Mouse (Mus musculus): ENCODE results near the gene Cmss1. TPM values are rescaled to one million over a fixed set of nuclear protein-coding genes. Genes with fewer than 3 reads are reported as not detected.

Cmss1 gene
- polyA plus RNA-seq, 1 experiment from 2014 or later = 33.5 TPM

- no peaks in the 10 kb centered on the region for H3K27me3 ChIP-seq (replicated peaks; ENCODE audit: control insufficient read depth, insufficient read depth, low read length)
- 88% methylated on average over 5 of the region's 5 CpGs for WGBS
- DNase-seq (ENCODE audit: low spot score) = no peak
- no peak overlapping the region for H3K9ac ChIP-seq (ENCODE audit: low read depth, low read length)
- H3K4me3 ChIP-seq (ENCODE audit: low read depth, low read length) = no peak overlapping the region
- 0 out of 2 replicates have a peak overlapping the region, but pooled peaks have one; percentile 4 for H3K27ac ChIP-seq (replicated peaks; ENCODE audit: low read depth, low read length)
- no peaks in the 10 kb centered on the region for H3K36me3 ChIP-seq (ENCODE audit: control insufficient read depth, insufficient read depth, low read length)
- no peak overlapping the region for H3K4me2 ChIP-seq (ENCODE audit: low read depth, low read length)
- ATAC-seq (ENCODE audit: low read depth) = no peak
- no peaks in the 10 kb centered on the region for H3K9me3 ChIP-seq (ENCODE audit: control insufficient read depth, low read length)
- peaks cover 7% of the 10 kb centered on the region; the same call in 1 of the 2 replicates for H3K4me1 ChIP-seq (ENCODE audit: control insufficient read depth, insufficient read depth, low read length)
These were observed 120.4 kb downstream of the Cmss1 start for GRCm38 (mm10) chr16:57486266-57486665.

- no peak overlapping the region for H3K4me3 ChIP-seq (ENCODE audit: low read depth, low read length)
- WGBS = 78% methylated on average over 9 of the region's 9 CpGs
- no peak for DNase-seq (ENCODE audit: low spot score)
These were observed 121.4 kb downstream of the Cmss1 start for GRCm38 (mm10) chr16:57485265-57485664.

GRCm38 (mm10) chr16:57484043-57484795, 122.4 kb downstream of the Cmss1 start:
- ATAC-seq (ENCODE audit: low read depth) (no peak), DNase-seq (ENCODE audit: low spot score) (no peak)

More at GRCm38 (mm10) chr16:57485265-57485664, 121.4 kb downstream of the Cmss1 start:
- H3K27ac ChIP-seq (replicated peaks; ENCODE audit: low read depth, low read length) = no peak overlapping the region
- peaks cover 7% of the 10 kb centered on the region; the same call in 1 of the 2 replicates for H3K4me1 ChIP-seq (ENCODE audit: control insufficient read depth, insufficient read depth, low read length)
- H3K36me3 ChIP-seq (ENCODE audit: control insufficient read depth, insufficient read depth, low read length) = no peaks in the 10 kb centered on the region
- H3K9ac ChIP-seq (ENCODE audit: low read depth, low read length) = no peak overlapping the region
- no peak for ATAC-seq (ENCODE audit: low read depth)
- no peaks in the 10 kb centered on the region for H3K27me3 ChIP-seq (replicated peaks; ENCODE audit: control insufficient read depth, insufficient read depth, low read length)
- no peaks in the 10 kb centered on the region for H3K9me3 ChIP-seq (ENCODE audit: control insufficient read depth, low read length)
- H3K4me2 ChIP-seq (ENCODE audit: low read depth, low read length) = no peak overlapping the region

GRCm38 (mm10) chr16:57483503-57483902, 123.2 kb downstream of the Cmss1 start:
- Histone ChIP-seq H3K27ac (replicated peaks; ENCODE audit: low read depth, low read length) (no peak overlapping the region), H3K27me3 (replicated peaks; ENCODE audit: control insufficient read depth, insufficient read depth, low read length) (no peaks in the 10 kb centered on the region), H3K4me1 (ENCODE audit: control insufficient read depth, insufficient read depth, low read length) (peaks cover 7% of the 10 kb centered on the region; the same call in 1 of the 2 replicates), H3K4me3 (ENCODE audit: low read depth, low read length) (no peak overlapping the region), H3K4me2 (ENCODE audit: low read depth, low read length) (no peak overlapping the region), H3K9me3 (ENCODE audit: control insufficient read depth, low read length) (no peaks in the 10 kb centered on the region), H3K9ac (ENCODE audit: low read depth, low read length) (no peak overlapping the region), H3K36me3 (ENCODE audit: control insufficient read depth, insufficient read depth, low read length) (no peaks in the 10 kb centered on the region)
- no peak for ATAC-seq (ENCODE audit: low read depth)
- no peak for DNase-seq (ENCODE audit: low spot score)
- 76% methylated on average over 2 of the region's 2 CpGs for WGBS

More at GRCm38 (mm10) chr16:57484043-57484795, 122.4 kb downstream of the Cmss1 start:
- Histone ChIP-seq H3K9me3 (ENCODE audit: control insufficient read depth, low read length) (no peaks in the 10 kb centered on the region), H3K4me1 (ENCODE audit: control insufficient read depth, insufficient read depth, low read length) (peaks cover 7% of the 10 kb centered on the region; the same call in 1 of the 2 replicates), H3K9ac (ENCODE audit: low read depth, low read length) (no peak overlapping the region), H3K4me2 (ENCODE audit: low read depth, low read length) (no peak overlapping the region), H3K36me3 (ENCODE audit: control insufficient read depth, insufficient read depth, low read length) (no peaks in the 10 kb centered on the region), H3K27me3 (replicated peaks; ENCODE audit: control insufficient read depth, insufficient read depth, low read length) (no peaks in the 10 kb centered on the region), H3K27ac (replicated peaks; ENCODE audit: low read depth, low read length) (no peak overlapping the region), H3K4me3 (ENCODE audit: low read depth, low read length) (no peak overlapping the region)
- WGBS = 65% methylated on average over 12 of the region's 12 CpGs

GRCm38 (mm10) chr16:57482911-57483310, 123.8 kb downstream of the Cmss1 start:
- no peak overlapping the region for H3K27ac ChIP-seq (replicated peaks; ENCODE audit: low read depth, low read length)
- H3K27me3 ChIP-seq (replicated peaks; ENCODE audit: control insufficient read depth, insufficient read depth, low read length) = no peaks in the 10 kb centered on the region
- no peaks in the 10 kb centered on the region for H3K9me3 ChIP-seq (ENCODE audit: control insufficient read depth, low read length)
- peaks cover 6% of the 10 kb centered on the region; the same call in 1 of the 2 replicates for H3K4me1 ChIP-seq (ENCODE audit: control insufficient read depth, insufficient read depth, low read length)
- 68% methylated on average over 4 of the region's 4 CpGs for WGBS
- no peak overlapping the region for H3K4me2 ChIP-seq (ENCODE audit: low read depth, low read length)
- no peak for DNase-seq (ENCODE audit: low spot score)
- H3K36me3 ChIP-seq (ENCODE audit: control insufficient read depth, insufficient read depth, low read length) = no peaks in the 10 kb centered on the region
- no peak overlapping the region for H3K4me3 ChIP-seq (ENCODE audit: low read depth, low read length)
- ATAC-seq (ENCODE audit: low read depth) = no peak
- no peak overlapping the region for H3K9ac ChIP-seq (ENCODE audit: low read depth, low read length)

- Histone ChIP-seq H3K4me3 (ENCODE audit: low read depth, low read length) (no peak overlapping the region), H3K4me1 (ENCODE audit: control insufficient read depth, insufficient read depth, low read length) (peaks cover 5% of the 10 kb centered on the region; the same call in 1 of the 2 replicates), H3K36me3 (ENCODE audit: control insufficient read depth, insufficient read depth, low read length) (no peaks in the 10 kb centered on the region), H3K9ac (ENCODE audit: low read depth, low read length) (no peak overlapping the region), H3K4me2 (ENCODE audit: low read depth, low read length) (no peak overlapping the region), H3K9me3 (ENCODE audit: control insufficient read depth, low read length) (no peaks in the 10 kb centered on the region), H3K27ac (replicated peaks; ENCODE audit: low read depth, low read length) (no peak overlapping the region), H3K27me3 (replicated peaks; ENCODE audit: control insufficient read depth, insufficient read depth, low read length) (no peaks in the 10 kb centered on the region)
- WGBS = 71% methylated on average over 6 of the region's 6 CpGs
- ATAC-seq (ENCODE audit: low read depth) (no peak), DNase-seq (ENCODE audit: low spot score) (no peak)
These were observed 124.4 kb downstream of the Cmss1 start for GRCm38 (mm10) chr16:57482264-57482663.

DNA sequence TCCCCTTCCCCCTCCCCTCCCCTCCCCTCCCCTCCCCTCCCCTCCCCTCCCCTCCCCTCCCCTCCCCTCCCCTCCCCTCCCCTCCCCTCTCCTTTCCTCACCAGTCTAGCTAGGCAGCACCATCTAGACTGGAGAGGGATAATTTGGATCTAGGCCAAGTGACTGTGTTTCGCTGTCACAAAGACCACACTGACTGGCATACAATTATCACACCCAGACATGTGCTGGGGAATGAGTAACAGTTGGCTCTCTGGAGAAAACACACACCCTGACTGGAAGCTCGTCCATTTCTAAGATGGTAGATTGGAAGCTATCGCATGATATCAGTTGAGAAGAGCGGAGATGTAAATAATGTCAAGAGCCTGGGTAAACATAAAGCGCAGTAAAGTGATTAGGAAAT, 126.9 kb downstream of the Cmss1 start:
- peaks cover 5% of the 10 kb centered on the region; the same call in 1 of the 2 replicates for H3K9me3 ChIP-seq (ENCODE audit: control insufficient read depth, low read length)
- DNase-seq (ENCODE audit: low spot score) (no peak), ATAC-seq (ENCODE audit: low read depth) (no peak)
- H3K4me2 ChIP-seq (ENCODE audit: low read depth, low read length) = no peak overlapping the region
- H3K9ac ChIP-seq (ENCODE audit: low read depth, low read length) = no peak overlapping the region
- WGBS = 71% methylated on average over 5 of the region's 5 CpGs
- H3K27me3 ChIP-seq (replicated peaks; ENCODE audit: control insufficient read depth, insufficient read depth, low read length) = no peaks in the 10 kb centered on the region
- H3K36me3 ChIP-seq (ENCODE audit: control insufficient read depth, insufficient read depth, low read length) = no peaks in the 10 kb centered on the region
- H3K27ac ChIP-seq (replicated peaks; ENCODE audit: low read depth, low read length) = no peak overlapping the region
- no peaks in the 10 kb centered on the region for H3K4me1 ChIP-seq (ENCODE audit: control insufficient read depth, insufficient read depth, low read length)
- H3K4me3 ChIP-seq (ENCODE audit: low read depth, low read length) = no peak overlapping the region

GRCm38 (mm10) chr16:57478451-57478850, 128.2 kb downstream of the Cmss1 start:
- Histone ChIP-seq H3K4me2 (ENCODE audit: low read depth, low read length) (no peak overlapping the region), H3K27me3 (replicated peaks; ENCODE audit: control insufficient read depth, insufficient read depth, low read length) (no peaks in the 10 kb centered on the region), H3K9ac (ENCODE audit: low read depth, low read length) (no peak overlapping the region), H3K4me3 (ENCODE audit: low read depth, low read length) (no peak overlapping the region), H3K4me1 (ENCODE audit: control insufficient read depth, insufficient read depth, low read length) (peaks cover 6% of the 10 kb centered on the region; the same call in 1 of the 2 replicates), H3K9me3 (ENCODE audit: control insufficient read depth, low read length) (peaks cover 5% of the 10 kb centered on the region; the same call in 1 of the 2 replicates), H3K36me3 (ENCODE audit: control insufficient read depth, insufficient read depth, low read length) (no peaks in the 10 kb centered on the region), H3K27ac (replicated peaks; ENCODE audit: low read depth, low read length) (no peak overlapping the region; the same call in 1 of the 2 replicates)
- ATAC-seq (ENCODE audit: low read depth) (peak; percentile 89), DNase-seq (ENCODE audit: low spot score) (peak; percentile 85)
- WGBS = 52% methylated on average over 2 of the region's 2 CpGs
